Mouse (Mus musculus) neural tube, embryonic 13.5 days (tissue): ENCODE data around the gene Gm11595. TPM values are rescaled to one million over a fixed set of nuclear protein-coding genes. Genes with fewer than 3 reads are reported as not detected.
"Not testable (repeated sequence)": the region's sequence is repeated elsewhere in the genome, so short reads cannot be mapped to it uniquely, and the experiment has no call there.

ENCODE experiments used
- ATAC-seq: fragments of 200-750 bp; cut with Nextera tagmentation; 2 replicates; pipeline ENCODE4 v1.8.0; 2017; ENCODE audit warnings: low read depth, mild to moderate bottlenecking, moderate TSS enrichment, moderate library complexity
- H3K27ac ChIP-seq: fragments of 300-500 bp; sonication (generic); replicated peaks from 2 replicates; pipeline ENCODE4 v1.5.1; 2015; ENCODE audit warnings: moderate library complexity, mild to moderate bottlenecking, inconsistent platforms
- H3K27me3 ChIP-seq: fragments of 300-500 bp; sonication (generic); 2 replicates; pipeline ENCODE4 v1.6.1; 2015; ENCODE audit warnings: mild to moderate bottlenecking, inconsistent platforms
- H3K36me3 ChIP-seq: fragments of 300-500 bp; sonication (generic); 2 replicates; pipeline ENCODE4 v1.6.1; 2015; ENCODE audit warnings: mild to moderate bottlenecking, inconsistent platforms
- H3K4me1 ChIP-seq: fragments of 300-500 bp; sonication (generic); replicated peaks from 2 replicates; pipeline ENCODE4 v1.6.1; 2015; ENCODE audit warnings: inconsistent platforms
- H3K4me2 ChIP-seq: fragments of 300-500 bp; sonication (generic); 2 replicates; pipeline ENCODE4 v1.6.1; 2015; ENCODE audit warnings: inconsistent platforms, mild to moderate bottlenecking, moderate library complexity
- H3K4me3 ChIP-seq: fragments of 300-500 bp; sonication (generic); 2 replicates; pipeline ENCODE4 v1.5.1; 2015; ENCODE audit warnings: mild to moderate bottlenecking, inconsistent platforms
- H3K9ac ChIP-seq: fragments of 300-500 bp; sonication (generic); 2 replicates; pipeline ENCODE4 v1.6.1; 2015; ENCODE audit warnings: moderate library complexity, mild to moderate bottlenecking, inconsistent platforms
- H3K9me3 ChIP-seq: fragments of 300-500 bp; sonication (generic); 2 replicates; pipeline ENCODE4 v1.6.1; 2016; ENCODE audit warnings: inconsistent platforms
- WGBS: fragments of 180-500 bp; shearing (Covaris S2); methylation state at CpG from one replicate; pipeline ENCODE4 v1.1.7; 2015; 5-methylcytosine and 5-hydroxymethylcytosine counted together
- polyA plus RNA-seq: library from polyadenylated mRNA; unstranded; fragments of >200 nt; fragmentation: Nextera tagmentation; extraction: Ambion mirVana; gene quantifications from 2 replicates; pipeline ENCODE4 v1.2.1, GENCODE M21; 2015

The Gm11595 gene
- not detected in 2 replicates for polyA plus RNA-seq

DNA sequence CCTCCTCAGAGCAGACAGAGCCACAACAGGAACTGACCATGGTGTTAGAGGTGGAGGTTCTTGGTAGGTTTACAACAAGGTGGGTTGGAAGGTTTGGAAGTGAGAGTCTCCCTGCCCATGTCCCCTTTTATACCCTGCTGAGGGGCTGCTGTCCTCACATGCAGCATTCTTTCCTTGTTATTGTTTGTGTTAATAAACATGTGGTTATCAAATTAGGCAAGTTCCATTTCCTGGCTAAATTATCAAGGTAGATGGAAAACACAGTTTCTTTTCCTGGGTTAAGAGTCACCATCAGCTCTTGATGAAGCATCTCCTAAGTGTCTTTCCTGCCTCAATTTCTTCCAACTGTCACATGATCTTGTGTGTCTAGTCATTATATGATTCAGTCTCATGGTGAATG is at the start of gene Gm11595:
Gene Gm11595, minus strand, starts transcription at position 101 of the 400 bp plus-strand sequence.
- not testable (repeated sequence) for H3K4me1 ChIP-seq, H3K27ac ChIP-seq, H3K4me3 ChIP-seq

DNA sequence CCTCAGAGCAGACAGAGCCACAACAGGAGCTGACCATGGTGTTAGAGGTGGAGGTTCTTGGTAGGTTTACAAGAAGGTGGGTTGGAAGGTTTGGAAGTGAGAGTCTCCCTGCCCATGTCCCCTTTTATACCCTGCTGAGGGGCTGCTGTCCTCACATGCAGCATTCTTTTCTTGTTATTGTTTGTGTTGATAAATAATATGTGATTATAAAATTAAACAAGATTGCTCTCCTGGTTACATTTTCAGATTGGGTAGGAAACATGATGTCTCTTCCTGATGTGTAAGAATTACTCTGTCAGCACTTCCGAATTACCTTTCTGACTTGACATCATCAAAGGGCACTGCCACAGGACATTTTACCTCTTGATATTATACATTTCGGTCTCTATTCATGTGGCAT is 42.9 kb upstream of the Gm11595 start, which contains the start of gene Gm11564:
Gene Gm11564, minus strand, starts transcription at position 101 of the 400 bp plus-strand sequence.
- not testable (repeated sequence) for H3K9ac ChIP-seq, H3K4me1 ChIP-seq, H3K27ac ChIP-seq, H3K4me3 ChIP-seq, H3K27me3 ChIP-seq, H3K9me3 ChIP-seq, ATAC-seq, H3K4me2 ChIP-seq, H3K36me3 ChIP-seq
- 89% methylated on average over 2 of the region's 2 CpGs for WGBS

More for the DNA sequence above, at the start of gene Gm11595:
- not testable (repeated sequence) for ATAC-seq, H3K27me3 ChIP-seq, H3K36me3 ChIP-seq, H3K9me3 ChIP-seq, H3K9ac ChIP-seq, H3K4me2 ChIP-seq

DNA sequence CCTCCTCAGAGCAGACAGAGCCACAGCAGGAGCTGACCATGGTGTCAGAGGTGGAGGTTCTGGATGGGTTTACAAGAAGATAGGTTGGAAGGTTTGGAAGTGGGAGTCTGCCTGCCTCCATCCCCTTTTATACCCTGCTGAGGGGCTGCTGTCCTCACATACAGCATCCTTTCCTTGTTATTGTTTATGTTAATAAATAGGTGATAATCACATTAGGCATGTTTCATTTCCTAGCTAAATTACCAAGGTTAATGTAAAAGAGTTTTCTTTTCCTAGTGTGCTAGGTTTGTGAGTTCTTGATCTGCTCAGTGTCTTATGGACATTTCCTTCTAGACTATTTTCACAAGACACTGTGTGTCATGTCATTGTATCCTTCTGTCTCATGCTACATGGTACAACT is 37.1 kb upstream of the Gm11595 start, which contains the start of gene Krtap4-13:
Gene Krtap4-13, minus strand, starts transcription at position 101 of the 400 bp plus-strand sequence.
- H3K4me1 ChIP-seq, ATAC-seq, H3K4me3 ChIP-seq, H3K36me3 ChIP-seq, H3K27me3 ChIP-seq, H3K9ac ChIP-seq, H3K4me2 ChIP-seq, H3K27ac ChIP-seq, H3K9me3 ChIP-seq: not testable (repeated sequence)

DNA sequence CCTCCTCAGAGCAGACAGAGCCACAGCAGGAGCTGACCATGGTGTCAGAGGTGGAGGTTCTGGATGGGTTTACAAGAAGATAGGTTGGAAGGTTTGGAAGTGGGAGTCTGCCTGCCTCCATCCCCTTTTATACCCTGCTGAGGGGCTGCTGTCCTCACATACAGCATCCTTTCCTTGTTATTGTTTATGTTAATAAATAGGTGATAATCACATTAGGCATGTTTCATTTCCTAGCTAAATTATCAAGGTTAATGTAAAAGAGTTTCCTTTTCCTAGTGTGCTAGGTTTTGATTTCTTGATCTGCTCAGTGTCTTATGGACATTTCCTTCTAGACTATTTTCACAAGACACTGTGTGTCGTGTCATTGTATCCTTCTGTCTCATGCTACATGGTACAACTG is 31.6 kb upstream of the Gm11595 start, which contains the start of gene Gm11554:
Gene Gm11554, minus strand, starts transcription at position 101 of the 400 bp plus-strand sequence.
- H3K9ac ChIP-seq, H3K4me2 ChIP-seq, H3K27me3 ChIP-seq, H3K4me1 ChIP-seq, H3K4me3 ChIP-seq, ATAC-seq, H3K9me3 ChIP-seq, H3K27ac ChIP-seq, H3K36me3 ChIP-seq: not testable (repeated sequence)
- WGBS, result no CpG with 5 or more reads among the region's 1 CpGs

DNA sequence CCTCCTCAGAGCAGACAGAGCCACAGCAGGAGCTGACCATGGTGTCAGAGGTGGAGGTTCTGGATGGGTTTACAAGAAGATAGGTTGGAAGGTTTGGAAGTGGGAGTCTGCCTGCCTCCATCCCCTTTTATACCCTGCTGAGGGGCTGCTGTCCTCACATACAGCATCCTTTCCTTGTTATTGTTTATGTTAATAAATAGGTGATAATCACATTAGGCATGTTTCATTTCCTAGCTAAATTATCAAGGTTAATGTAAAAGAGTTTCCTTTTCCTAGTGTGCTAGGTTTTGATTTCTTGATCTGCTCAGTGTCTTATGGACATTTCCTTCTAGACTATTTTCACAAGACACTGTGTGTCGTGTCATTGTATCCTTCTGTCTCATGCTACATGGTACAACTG is 26.1 kb upstream of the Gm11595 start, which contains the start of gene Gm11569:
Gene Gm11569, minus strand, starts transcription at position 101 of the 400 bp plus-strand sequence.
- WGBS, result no CpG with 5 or more reads among the region's 1 CpGs
- H3K36me3 ChIP-seq, H3K4me1 ChIP-seq, H3K4me2 ChIP-seq, H3K9me3 ChIP-seq, H3K27ac ChIP-seq, H3K27me3 ChIP-seq, H3K9ac ChIP-seq, ATAC-seq, H3K4me3 ChIP-seq: not testable (repeated sequence)

DNA sequence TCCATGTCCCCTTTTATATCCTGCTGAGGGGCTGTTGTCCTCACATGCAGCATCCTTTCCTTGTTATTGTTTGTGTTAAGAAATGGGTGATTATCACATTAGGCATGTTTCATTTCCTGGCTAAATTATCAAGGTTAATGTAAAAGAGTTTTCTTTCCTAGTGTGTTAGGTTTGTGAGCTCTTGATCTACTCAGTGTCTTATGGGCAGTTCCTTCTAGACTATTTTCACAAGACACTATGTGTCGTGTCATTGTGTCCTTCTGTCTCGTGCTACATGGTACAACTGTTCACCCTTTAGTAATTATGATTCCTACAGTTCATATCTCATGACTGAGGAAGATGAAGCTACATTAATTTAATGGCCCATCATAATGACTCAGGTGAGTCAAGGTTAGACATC is 20.7 kb upstream of the Gm11595 start, which contains the start of gene Gm11596:
Gene Gm11596, minus strand, starts transcription at position 101 of the 400 bp plus-strand sequence.
- no peaks in the 10 kb centered on the region for H3K9me3 ChIP-seq
- WGBS, result 87% methylated on average over 2 of the region's 2 CpGs
- H3K27me3 ChIP-seq, result no peaks in the 10 kb centered on the region
- no peaks in the 10 kb centered on the region for H3K4me1 ChIP-seq
- no peak within 1 kb of the TSS for H3K27ac ChIP-seq
- no peak within 1 kb of the TSS for H3K4me2 ChIP-seq
- no peak for ATAC-seq
- H3K36me3 ChIP-seq, result no peaks in the 10 kb centered on the region
- H3K9ac ChIP-seq, result no peak within 1 kb of the TSS
- H3K4me3 ChIP-seq, result no peak within 1 kb of the TSS

DNA sequence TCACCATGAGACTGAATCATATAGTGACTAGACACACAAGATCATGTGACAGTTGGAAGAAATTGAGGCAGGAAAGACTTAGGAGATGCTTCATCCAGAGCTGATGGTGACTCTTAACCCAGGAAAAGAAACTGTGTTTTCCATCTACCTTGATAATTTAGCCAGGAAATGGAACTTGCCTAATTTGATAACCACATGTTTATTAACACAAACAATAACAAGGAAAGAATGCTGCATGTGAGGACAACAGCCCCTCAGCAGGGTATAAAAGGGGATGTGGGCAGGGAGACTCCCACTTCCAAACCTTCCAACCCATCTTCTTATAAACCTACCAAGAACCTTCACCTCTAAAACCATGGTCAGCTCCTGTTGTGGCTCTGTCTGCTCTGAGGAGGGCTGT is 12.2 kb upstream of the Gm11595 start, which contains the start of gene Krtap4-9:
Gene Krtap4-9, plus strand, starts transcription at position 301 of the 400 bp plus-strand sequence.
- H3K9me3 ChIP-seq, H3K4me1 ChIP-seq, H3K9ac ChIP-seq, H3K27ac ChIP-seq, H3K4me2 ChIP-seq, ATAC-seq, H3K36me3 ChIP-seq, H3K4me3 ChIP-seq, H3K27me3 ChIP-seq: not testable (repeated sequence)

DNA sequence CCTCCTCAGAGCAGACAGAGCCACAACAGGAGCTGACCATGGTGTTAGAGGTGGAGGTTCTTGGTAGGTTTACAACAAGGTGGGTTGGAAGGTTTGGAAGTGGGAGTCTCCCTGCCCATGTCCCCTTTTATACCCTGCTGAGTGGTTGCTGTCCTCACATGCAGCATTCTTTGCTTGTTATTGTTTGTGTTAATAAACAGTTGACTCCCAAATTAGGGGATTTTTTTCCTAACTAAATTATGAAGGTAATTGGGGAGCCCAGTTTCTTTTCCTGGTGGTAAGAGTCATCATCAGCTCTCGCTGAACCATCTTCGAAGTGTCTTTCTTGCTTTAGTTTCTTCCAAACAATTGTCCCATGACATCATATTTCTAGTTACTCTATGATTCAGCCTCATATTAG is 7.9 kb upstream of the Gm11595 start, which contains the start of gene Krtap4-8:
Gene Krtap4-8, minus strand, starts transcription at position 101 of the 400 bp plus-strand sequence.
- no peak within 1 kb of the TSS for H3K4me2 ChIP-seq
- H3K27me3 ChIP-seq, result no peaks in the 10 kb centered on the region
- no peak within 1 kb of the TSS for H3K4me3 ChIP-seq
- H3K36me3 ChIP-seq, result no peaks in the 10 kb centered on the region
- no peak within 1 kb of the TSS for H3K27ac ChIP-seq
- no peak within 1 kb of the TSS for H3K9ac ChIP-seq
- H3K9me3 ChIP-seq, result no peaks in the 10 kb centered on the region
- WGBS, result 93% methylated on average over 2 of the region's 2 CpGs
- ATAC-seq, result no peak
- H3K4me1 ChIP-seq, result peaks cover 4% of the 10 kb centered on the region; the same call in 1 of the 2 replicates

DNA sequence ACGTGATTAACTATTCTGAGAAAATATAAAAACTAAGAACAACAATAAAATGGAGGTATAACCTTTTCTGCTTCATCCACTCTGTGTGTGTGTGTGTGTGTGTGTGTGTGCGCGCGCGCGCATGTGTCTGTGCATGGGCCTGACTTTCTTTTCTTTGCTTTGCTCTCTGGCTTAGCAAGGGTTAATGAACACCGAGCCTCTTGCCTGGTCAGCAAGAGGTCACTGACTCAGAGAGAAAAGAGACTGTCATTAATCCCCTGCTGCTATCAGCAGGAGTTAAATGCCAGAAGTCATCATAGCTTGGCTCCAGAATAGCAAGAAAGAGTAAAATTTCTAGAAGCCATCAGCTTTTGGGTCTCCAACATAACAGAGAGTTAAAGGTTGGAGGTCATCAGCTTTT is 5.7 kb upstream of the Gm11595 start:
- H3K4me2 ChIP-seq, result no peak overlapping the region
- no peak overlapping the region for H3K4me3 ChIP-seq
- H3K9ac ChIP-seq, result no peak overlapping the region
- no peak overlapping the region for H3K27ac ChIP-seq
- peaks cover 4% of the 10 kb centered on the region; the same call in 1 of the 2 replicates for H3K4me1 ChIP-seq
- H3K9me3 ChIP-seq, result no peaks in the 10 kb centered on the region
- no peak for ATAC-seq
- H3K27me3 ChIP-seq, result no peaks in the 10 kb centered on the region
- no peaks in the 10 kb centered on the region for H3K36me3 ChIP-seq
- 26% methylated on average over 7 of the region's 7 CpGs for WGBS

DNA sequence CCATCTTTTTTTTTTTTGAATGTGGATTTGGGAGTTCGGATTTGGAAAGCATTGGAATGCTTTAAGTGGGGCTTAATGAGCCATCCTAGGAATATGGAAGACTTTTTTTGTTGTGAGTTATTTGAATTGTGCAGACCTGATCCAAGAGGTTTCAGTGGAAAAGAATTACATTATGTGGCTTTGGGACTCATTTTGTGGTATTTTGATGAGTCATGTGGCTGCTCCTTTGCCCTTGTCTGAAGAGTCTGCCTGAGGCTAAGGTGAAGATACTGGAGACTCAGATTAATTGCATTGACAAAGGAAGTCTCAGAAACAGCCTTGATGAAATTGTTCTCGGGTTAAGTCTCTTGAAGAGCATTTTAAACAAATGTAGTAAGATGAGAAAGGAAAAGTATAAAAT is 4.3 kb downstream of the Gm11595 start:
- WGBS, result 83% methylated on average over 2 of the region's 2 CpGs
- H3K4me1 ChIP-seq, result no peaks in the 10 kb centered on the region
- H3K4me2 ChIP-seq, result no peak overlapping the region
- H3K9me3 ChIP-seq, result no peaks in the 10 kb centered on the region
- ATAC-seq, result no peak
- no peak overlapping the region for H3K27ac ChIP-seq
- H3K36me3 ChIP-seq, result no peaks in the 10 kb centered on the region
- no peak overlapping the region for H3K9ac ChIP-seq
- H3K4me3 ChIP-seq, result no peak overlapping the region
- no peaks in the 10 kb centered on the region for H3K27me3 ChIP-seq

DNA sequence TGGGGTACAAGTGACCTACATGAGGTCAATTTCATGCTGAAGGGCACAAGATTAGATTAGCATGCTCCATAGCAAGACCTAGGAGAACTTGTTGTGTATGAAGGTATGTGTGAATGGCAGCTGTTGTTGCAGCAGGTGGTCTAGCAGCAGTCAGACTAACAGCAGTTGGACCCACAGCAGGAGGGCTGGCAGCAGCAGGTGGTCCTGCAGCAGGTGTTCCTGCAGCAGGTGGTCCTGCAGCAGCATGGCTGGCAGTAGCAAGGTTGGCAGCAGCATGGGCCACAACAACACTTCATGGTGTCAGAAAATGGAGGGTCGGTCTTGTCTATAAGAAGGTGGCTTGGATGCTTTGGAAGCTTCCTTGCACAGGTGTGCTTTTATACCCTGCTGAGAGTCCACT is 13.8 kb downstream of the Gm11595 start:
- Histone ChIP-seq H3K4me1 (no peaks in the 10 kb centered on the region), H3K27me3 (no peaks in the 10 kb centered on the region), H3K4me2 (no peak overlapping the region), H3K4me3 (no peak overlapping the region), H3K27ac (no peak overlapping the region), H3K36me3 (no peaks in the 10 kb centered on the region), H3K9ac (no peak overlapping the region), H3K9me3 (no peaks in the 10 kb centered on the region)
- WGBS, result 92% methylated on average over 1 of the region's 1 CpGs
- ATAC-seq, result no peak

DNA sequence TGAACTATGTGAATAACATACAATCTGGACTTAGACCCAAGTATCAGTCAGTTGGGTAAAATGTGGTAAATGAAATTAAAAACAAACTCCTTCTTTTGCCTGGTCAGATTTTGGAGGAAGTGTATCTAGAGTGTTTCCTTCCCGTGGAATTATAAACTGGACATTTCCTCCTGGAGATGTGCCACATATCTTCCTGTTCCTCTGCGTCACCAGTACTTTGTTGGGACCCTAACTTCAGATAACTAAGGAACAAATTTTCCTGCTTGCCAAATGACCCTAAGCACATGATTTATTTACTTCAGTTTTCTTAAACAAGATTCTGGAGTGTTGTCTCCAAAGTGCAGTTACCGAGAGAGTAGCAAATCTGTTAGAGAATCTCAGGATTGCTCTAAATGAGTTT is 28.7 kb downstream of the Gm11595 start:
- no peak for ATAC-seq
- Histone ChIP-seq H3K4me1 (no peaks in the 10 kb centered on the region), H3K9ac (no peak overlapping the region), H3K4me3 (no peak overlapping the region), H3K36me3 (no peaks in the 10 kb centered on the region), H3K27me3 (no peaks in the 10 kb centered on the region), H3K27ac (no peak overlapping the region), H3K9me3 (no peaks in the 10 kb centered on the region), H3K4me2 (no peak overlapping the region)
- WGBS, result 86% methylated on average over 3 of the region's 3 CpGs

DNA sequence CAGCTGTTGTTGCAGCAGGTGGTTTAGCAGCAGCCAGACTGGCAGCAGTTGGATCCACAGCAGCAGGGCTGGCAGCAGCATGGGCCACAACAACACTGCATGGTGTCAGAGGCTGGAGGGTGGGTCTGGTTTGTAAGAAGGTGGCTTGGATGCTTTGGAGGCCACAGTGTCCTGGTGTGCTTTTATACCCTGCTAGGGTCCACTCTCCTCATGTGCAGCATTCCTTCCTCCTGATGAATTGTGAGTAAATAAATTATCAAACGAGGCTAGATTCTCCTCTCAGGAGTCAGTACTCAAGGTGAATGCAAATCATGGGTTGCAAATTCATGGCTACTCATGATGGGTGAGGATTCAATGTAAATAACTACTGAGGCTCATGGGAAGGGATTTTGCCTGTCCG is 38.5 kb downstream of the Gm11595 start, which contains the start of gene Gm14180:
Gene Gm14180, minus strand, starts transcription at position 101 of the 400 bp plus-strand sequence.
- 64% methylated on average over 2 of the region's 2 CpGs for WGBS
- no peak within 1 kb of the TSS for H3K27ac ChIP-seq
- no peak for ATAC-seq

More for the DNA sequence above, 38.5 kb downstream of the Gm11595 start, which contains the start of gene Gm14180:
- Histone ChIP-seq H3K4me3 (no peak within 1 kb of the TSS), H3K9me3 (no peaks in the 10 kb centered on the region), H3K9ac (no peak within 1 kb of the TSS), H3K4me2 (no peak within 1 kb of the TSS), H3K27me3 (no peaks in the 10 kb centered on the region), H3K4me1 (no peaks in the 10 kb centered on the region), H3K36me3 (no peaks in the 10 kb centered on the region)
